Mouse (Mus musculus): Measurements from ENCODE around the gene Cers5. TPM values are rescaled to one million over a fixed set of nuclear protein-coding genes. Genes with fewer than 3 reads are reported as not detected.
"Not testable (repeated sequence)": the region's sequence is repeated elsewhere in the genome, so short reads cannot be mapped to it uniquely, and the experiment has no call there.

The Cers5 gene
- 74.9 and 77.3 TPM in 2 replicates for polyA plus RNA-seq (2012; ENCODE audit: insufficient read depth, insufficient read length, missing spikeins)

DNA sequence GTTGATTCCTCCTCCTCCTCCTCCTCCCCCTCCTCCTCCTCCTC lies at the start of gene Cers5:
Gene Cers5 (minus strand): TSS at position 5 of the 44 bp plus-strand sequence.
- H3K4me1 ChIP-seq (ENCODE audit: control insufficient read depth, insufficient read depth, low read length) = not testable (repeated sequence)
- H3K4me3 ChIP-seq (ENCODE audit: insufficient read depth, low read length) = peak within 1 kb of the TSS; percentile 77
- H3K27ac ChIP-seq (ENCODE audit: insufficient read depth, low read depth, low read length) = peak within 1 kb of the TSS; percentile 53

DNA sequence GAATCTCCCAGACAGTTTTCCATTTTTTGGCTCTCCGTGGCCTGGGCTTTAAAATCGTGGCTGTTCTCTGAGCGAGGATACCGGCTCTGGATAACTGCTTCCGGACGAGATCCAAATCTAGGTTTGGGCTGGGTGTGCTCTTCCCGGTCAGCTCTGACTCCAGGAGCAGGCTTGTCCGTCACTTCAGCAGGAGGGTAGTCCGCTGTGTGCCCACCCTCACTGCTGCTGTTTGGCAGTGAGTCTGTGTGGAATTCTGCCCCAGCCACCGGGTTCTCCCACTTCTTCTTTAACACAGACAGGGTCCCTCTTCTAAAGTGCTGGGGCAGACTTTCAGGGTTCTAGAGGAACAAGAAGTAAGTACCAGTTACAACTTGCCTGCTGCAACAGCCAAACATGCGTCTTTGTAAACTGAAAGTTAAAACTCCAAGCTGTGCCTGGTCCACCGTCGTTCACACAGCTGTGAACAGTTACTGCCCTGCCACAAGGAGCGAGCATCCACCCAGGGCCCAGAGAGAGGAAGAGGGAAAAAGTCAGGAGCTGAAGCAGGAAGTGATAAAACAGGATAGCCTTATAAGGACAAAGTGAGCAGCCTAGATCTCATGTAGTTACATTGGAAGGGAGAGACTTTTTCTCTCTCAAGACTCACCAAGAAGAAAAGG lies 47.1 kb upstream of the Cers5 start:
- Histone ChIP-seq H3K27ac (ENCODE audit: insufficient read depth, low read depth, low read length) (peak overlapping the region; percentile 72), H3K4me1 (ENCODE audit: control insufficient read depth, insufficient read depth, low read length) (peaks cover 28% of the 10 kb centered on the region), H3K4me3 (ENCODE audit: insufficient read depth, low read length) (peak overlapping the region; percentile 63)
- TF ChIP-seq POLR2A (IDR thresholded peaks at IDR 0.05; ENCODE audit: borderline replicate concordance, low read depth, low read length) (no peak), CTCF (IDR thresholded peaks at IDR 0.05; ENCODE audit: low read depth, low read length) (no peak)

DNA sequence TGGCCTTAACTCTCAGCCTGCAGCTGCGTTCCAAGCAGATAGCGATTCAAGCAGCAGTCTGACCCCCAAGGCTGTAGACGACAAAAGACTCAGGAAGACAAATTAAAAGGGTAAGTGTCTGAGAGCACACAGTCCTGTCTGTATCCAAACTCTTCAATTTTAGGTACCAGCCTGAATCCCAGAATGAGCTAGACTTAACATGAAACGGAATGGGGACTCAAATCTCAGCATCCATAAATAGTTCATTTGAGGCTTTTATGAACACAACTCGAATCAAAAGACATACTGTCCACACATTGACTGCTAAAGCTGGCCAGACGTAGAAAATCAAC lies 46.4 kb upstream of the Cers5 start:
- Histone ChIP-seq H3K4me1 (ENCODE audit: control insufficient read depth, insufficient read depth, low read length) (peaks cover 28% of the 10 kb centered on the region), H3K27ac (ENCODE audit: insufficient read depth, low read depth, low read length) (peak overlapping the region; percentile 72; the same call in 1 of the 2 replicates), H3K4me3 (ENCODE audit: insufficient read depth, low read length) (peak overlapping the region; percentile 63)
- TF ChIP-seq POLR2A (IDR thresholded peaks at IDR 0.05; ENCODE audit: borderline replicate concordance, low read depth, low read length) (no peak), CTCF (IDR thresholded peaks at IDR 0.05; ENCODE audit: low read depth, low read length) (no peak)

DNA sequence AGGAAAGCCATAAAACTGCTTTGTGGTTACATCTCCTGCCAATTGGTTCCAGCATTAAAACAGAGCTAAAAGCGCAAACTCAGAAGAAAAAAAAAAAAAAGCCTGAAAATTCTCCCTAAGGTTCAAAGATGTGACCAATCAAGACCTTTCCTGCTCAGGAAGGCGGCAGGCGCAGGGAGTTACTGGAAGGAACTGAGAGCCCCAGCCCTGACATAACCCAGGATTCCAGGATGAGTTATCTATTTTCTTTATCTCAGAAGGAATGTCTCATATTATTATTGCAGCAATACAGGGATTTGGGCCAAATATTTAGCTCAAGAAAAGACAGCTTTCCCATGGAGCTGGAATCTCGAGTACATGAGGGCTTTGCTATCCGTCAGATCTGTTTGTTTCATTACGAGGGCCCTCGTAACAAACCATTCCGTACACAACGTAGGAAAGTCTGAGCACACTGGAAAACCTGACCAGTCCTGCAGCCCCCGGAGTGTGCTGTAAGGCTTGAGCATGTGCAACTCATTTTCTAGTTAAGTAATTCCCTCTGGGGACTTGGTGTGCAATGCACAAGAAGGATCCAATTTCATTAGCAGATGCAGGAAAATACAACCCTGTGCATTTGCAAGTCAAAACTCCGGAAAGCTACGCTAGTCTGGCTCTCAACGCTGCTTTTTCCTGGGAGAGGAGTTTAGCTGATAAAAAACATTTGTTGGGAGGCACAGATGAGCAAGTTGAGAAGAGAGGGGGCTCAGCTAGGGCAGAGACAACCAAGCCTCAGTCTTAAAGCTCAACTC lies 45.8 kb upstream of the Cers5 start:
- Histone ChIP-seq H3K4me1 (ENCODE audit: control insufficient read depth, insufficient read depth, low read length) (peaks cover 28% of the 10 kb centered on the region), H3K4me3 (ENCODE audit: insufficient read depth, low read length) (peak overlapping the region; percentile 63), H3K27ac (ENCODE audit: insufficient read depth, low read depth, low read length) (peak overlapping the region; percentile 4; the same call in 1 of the 2 replicates)
- no peak for TF ChIP-seq POLR2A (IDR thresholded peaks at IDR 0.05; ENCODE audit: borderline replicate concordance, low read depth, low read length)
- TF ChIP-seq CTCF (IDR thresholded peaks at IDR 0.05; ENCODE audit: low read depth, low read length) = no peak

DNA sequence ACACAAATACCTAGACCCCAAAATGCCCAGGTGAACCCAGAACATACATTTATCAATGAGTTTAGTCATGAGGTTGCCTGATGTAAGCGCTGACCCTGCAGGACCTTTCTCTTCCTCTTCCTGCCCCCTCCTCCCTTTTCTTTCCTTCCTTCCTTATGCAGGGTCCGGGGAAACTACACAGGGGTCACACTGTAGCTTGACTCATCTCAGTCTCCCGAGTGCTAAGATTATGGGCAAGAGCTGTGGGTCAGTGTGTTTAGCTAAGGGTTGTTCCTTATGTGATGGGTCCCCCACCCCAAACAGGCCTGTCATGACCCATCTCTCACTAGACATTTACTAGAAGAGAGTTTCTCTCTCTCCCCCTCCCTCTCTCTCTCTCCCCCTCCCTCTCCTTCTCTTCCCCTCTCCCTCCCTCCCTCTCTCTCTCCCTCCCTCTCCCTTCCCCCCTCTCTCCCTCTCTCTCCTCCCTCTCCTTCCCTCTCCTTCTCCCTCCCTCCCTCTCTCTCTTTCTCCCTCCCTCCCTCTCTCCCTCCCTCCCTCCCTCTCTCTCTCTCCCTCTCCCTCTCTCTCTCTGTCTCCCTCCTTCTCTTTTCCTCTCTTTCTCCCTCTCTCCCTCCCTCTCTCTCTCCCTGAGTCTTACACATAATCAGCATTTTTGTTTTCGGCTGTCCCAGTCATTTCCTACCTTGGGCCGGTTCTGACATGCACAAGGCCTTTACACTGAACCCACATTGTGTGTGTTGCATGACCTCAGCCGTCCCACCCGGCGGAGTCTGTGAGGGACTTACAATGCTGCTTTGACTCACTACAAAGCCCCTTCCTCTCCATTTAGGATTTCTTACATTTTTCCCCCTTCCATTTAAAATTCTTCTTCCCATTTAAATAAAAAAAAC lies 44.9 kb upstream of the Cers5 start:
- H3K27ac ChIP-seq (ENCODE audit: insufficient read depth, low read depth, low read length) = peak overlapping the region; percentile 35
- no peak for TF ChIP-seq POLR2A (IDR thresholded peaks at IDR 0.05; ENCODE audit: borderline replicate concordance, low read depth, low read length)
- TF ChIP-seq CTCF (IDR thresholded peaks at IDR 0.05; ENCODE audit: low read depth, low read length) = no peak
- H3K4me1 ChIP-seq (ENCODE audit: control insufficient read depth, insufficient read depth, low read length) = peaks cover 25% of the 10 kb centered on the region
- H3K4me3 ChIP-seq (ENCODE audit: insufficient read depth, low read length) = peak overlapping the region; percentile 60

DNA sequence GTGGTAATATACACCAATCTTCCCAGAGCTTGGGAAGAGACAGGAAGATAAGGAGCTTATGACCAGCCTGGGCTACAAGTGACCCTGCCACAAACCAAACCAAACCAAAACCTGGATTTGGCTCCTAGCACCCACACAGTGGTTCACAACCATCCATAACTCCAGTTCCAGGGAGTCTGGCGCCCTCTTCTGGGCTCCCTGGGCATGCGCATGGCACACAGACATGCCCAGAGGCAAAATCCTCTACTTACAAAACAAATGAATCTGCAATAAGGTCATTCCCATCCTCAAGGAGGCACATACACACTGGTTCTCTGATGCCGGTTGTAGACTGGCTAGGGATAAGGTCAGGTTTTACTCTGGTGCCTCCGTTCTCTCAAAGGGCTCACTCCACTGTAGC lies 43.3 kb upstream of the Cers5 start:
- peaks cover 28% of the 10 kb centered on the region for H3K4me1 ChIP-seq (ENCODE audit: control insufficient read depth, insufficient read depth, low read length)
- H3K4me3 ChIP-seq (ENCODE audit: insufficient read depth, low read length) = no peak overlapping the region
- H3K27ac ChIP-seq (ENCODE audit: insufficient read depth, low read depth, low read length) = no peak overlapping the region
- TF ChIP-seq POLR2A (IDR thresholded peaks at IDR 0.05; ENCODE audit: borderline replicate concordance, low read depth, low read length) (no peak), CTCF (IDR thresholded peaks at IDR 0.05; ENCODE audit: low read depth, low read length) (peak; percentile 48)

DNA sequence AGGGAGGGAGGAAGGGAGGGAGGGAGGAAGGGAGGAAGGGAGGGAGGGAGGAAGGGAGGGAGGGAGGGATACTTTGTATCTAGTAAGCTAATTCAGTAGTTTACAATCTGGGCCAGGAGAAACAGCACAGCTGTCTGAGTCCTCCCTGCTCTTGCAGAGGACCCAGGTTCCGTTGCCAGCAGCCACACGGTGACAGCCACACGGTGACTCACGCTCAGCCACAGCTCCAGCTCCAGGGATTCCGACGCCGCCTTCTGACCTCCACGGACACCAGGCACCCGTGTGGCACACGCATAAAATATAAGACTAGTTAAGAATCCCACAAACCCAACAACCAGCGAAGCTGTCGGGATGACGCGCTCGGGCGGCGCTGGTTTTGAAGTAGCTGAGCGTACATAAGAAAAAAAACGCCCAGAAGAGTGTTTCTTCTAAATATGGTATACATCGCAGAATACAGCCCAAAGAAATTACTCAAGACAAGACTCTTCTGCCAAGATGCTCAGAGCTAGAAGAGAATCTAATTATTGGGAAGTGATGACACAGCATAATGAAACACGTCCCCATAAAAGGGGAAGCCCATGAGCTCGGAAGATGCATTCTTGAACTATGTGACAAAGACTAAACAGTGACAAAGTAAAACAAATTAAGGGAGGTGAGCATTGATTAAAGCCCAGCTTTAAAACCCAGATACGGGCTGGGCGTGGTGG lies 42.0 kb upstream of the Cers5 start:
- H3K27ac ChIP-seq (ENCODE audit: insufficient read depth, low read depth, low read length) = peak overlapping the region; percentile 89
- no peak for TF ChIP-seq CTCF (IDR thresholded peaks at IDR 0.05; ENCODE audit: low read depth, low read length)
- TF ChIP-seq POLR2A (IDR thresholded peaks at IDR 0.05; ENCODE audit: borderline replicate concordance, low read depth, low read length) = no peak
- H3K4me1 ChIP-seq (ENCODE audit: control insufficient read depth, insufficient read depth, low read length) = peaks cover 26% of the 10 kb centered on the region
- peak overlapping the region; percentile 56 for H3K4me3 ChIP-seq (ENCODE audit: insufficient read depth, low read length)

DNA sequence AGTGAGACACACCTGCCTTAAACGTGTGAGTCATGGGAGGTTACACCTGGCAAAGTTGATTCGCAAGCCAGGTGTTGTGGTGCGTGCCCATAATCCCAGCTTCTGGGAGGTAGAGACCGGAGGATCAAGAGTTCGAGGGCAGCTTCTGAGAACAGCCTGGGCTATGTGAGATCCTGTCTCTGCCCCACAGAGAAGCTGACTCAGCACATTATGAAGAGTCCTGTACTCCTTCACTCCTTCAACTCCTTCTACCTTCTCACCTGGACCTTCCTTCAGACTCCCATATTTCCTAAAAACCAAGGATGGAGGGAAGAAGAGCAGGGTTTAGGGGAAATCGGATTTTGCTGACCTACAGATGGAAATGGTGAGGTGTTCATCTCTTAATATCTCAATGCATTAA lies 41.0 kb upstream of the Cers5 start:
- TF ChIP-seq POLR2A (IDR thresholded peaks at IDR 0.05; ENCODE audit: borderline replicate concordance, low read depth, low read length) = no peak
- TF ChIP-seq CTCF (IDR thresholded peaks at IDR 0.05; ENCODE audit: low read depth, low read length) = no peak
- Histone ChIP-seq H3K27ac (ENCODE audit: insufficient read depth, low read depth, low read length) (no peak overlapping the region), H3K4me1 (ENCODE audit: control insufficient read depth, insufficient read depth, low read length) (peaks cover 30% of the 10 kb centered on the region), H3K4me3 (ENCODE audit: insufficient read depth, low read length) (no peak overlapping the region)

DNA sequence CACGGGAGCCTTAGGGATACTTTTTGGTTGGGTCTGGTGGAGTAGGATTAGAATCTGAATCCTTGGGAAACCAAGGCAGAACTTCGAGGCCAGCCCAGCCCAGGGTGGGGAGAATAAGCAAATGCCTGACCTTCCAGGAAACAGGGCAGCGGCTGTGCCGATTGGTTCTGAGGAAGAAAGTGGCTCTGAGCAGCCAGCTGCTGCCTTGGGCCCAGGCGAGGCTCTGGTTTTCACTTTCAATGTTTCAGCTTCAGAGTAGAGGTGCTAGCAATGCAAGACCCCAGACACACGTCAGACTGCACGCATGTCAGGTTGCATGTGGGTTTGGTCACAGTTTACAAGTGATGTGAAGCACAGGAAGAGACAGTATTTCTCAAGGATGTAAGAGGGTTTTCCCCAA lies 39.4 kb upstream of the Cers5 start:
- no peak overlapping the region for H3K27ac ChIP-seq (ENCODE audit: insufficient read depth, low read depth, low read length)
- TF ChIP-seq POLR2A (IDR thresholded peaks at IDR 0.05; ENCODE audit: borderline replicate concordance, low read depth, low read length) (no peak), CTCF (IDR thresholded peaks at IDR 0.05; ENCODE audit: low read depth, low read length) (no peak)
- peaks cover 27% of the 10 kb centered on the region for H3K4me1 ChIP-seq (ENCODE audit: control insufficient read depth, insufficient read depth, low read length)
- H3K4me3 ChIP-seq (ENCODE audit: insufficient read depth, low read length) = no peak overlapping the region
